ENCODE assay signal across 10 mouse cellular contexts in genomic region chr5:113040776-113041175, GRCm38 (mm10). TPM values are rescaled to one million over a fixed set of nuclear protein-coding genes. Genes with fewer than 3 reads are reported as not detected.
DNase-seq lines count a peak whose midpoint lies in the region; ATAC-seq and TF ChIP-seq lines count a peak whose summit lies in the region.
"Had no signal": no experiment of that assay in that cellular context is flagged by ENCODE, and none has a peak within 500 bp of the region (broad histone marks: within the 10 kb centered on the region; RNA-seq: fewer than 3 reads in every experiment).

No protein-coding gene starts in this region.

- no peaks in the 10 kb centered on the region for H3K36me3 ChIP-seq in midbrain, embryonic 11.5 days (ENCODE audit: control insufficient read depth, insufficient read depth, low read length)
- no peaks in the 10 kb centered on the region for H3K36me3 ChIP-seq in midbrain, embryonic 16.5 days (ENCODE audit: control insufficient read depth, insufficient read depth, low read length)
- no peaks in the 10 kb centered on the region for H3K36me3 ChIP-seq in heart, embryonic 16.5 days (ENCODE audit: control insufficient read depth, insufficient read depth)
- H3K36me3 ChIP-seq in neural tube, embryonic 14.5 days (ENCODE audit: control insufficient read depth, insufficient read depth, low read length) = no peaks in the 10 kb centered on the region

- no peak overlapping the region for H3K9ac ChIP-seq in midbrain, embryonic 11.5 days (ENCODE audit: low read length)
- H3K9ac ChIP-seq in midbrain, embryonic 16.5 days (ENCODE audit: low read depth, low read length) = no peak overlapping the region
- H3K9ac ChIP-seq in heart, embryonic 16.5 days (ENCODE audit: low read length) = no peak overlapping the region
- no peak overlapping the region for H3K9ac ChIP-seq in neural tube, embryonic 14.5 days (replicated peaks; ENCODE audit: low read depth, low read length)

- H3K4me3 ChIP-seq in gastrocnemius, adult 2 months = no peak overlapping the region
- no peak overlapping the region for H3K4me3 ChIP-seq in midbrain, embryonic 11.5 days (ENCODE audit: low read depth, low read length)
- no peak overlapping the region for H3K4me3 ChIP-seq in midbrain, embryonic 16.5 days (ENCODE audit: low read depth, low read length)
- H3K4me3 ChIP-seq in heart, embryonic 16.5 days (ENCODE audit: low read length) = no peak overlapping the region
- no peak overlapping the region for H3K4me3 ChIP-seq in neural tube, embryonic 14.5 days (ENCODE audit: low read depth, low read length)
- H3K4me3 ChIP-seq: megakaryocyte, embryonic 14.5 days had no signal

- no peaks in the 10 kb centered on the region for H3K9me3 ChIP-seq in midbrain, embryonic 11.5 days (ENCODE audit: control insufficient read depth, low read length)
- H3K9me3 ChIP-seq in midbrain, embryonic 16.5 days (replicated peaks; ENCODE audit: control insufficient read depth, low read length, poor library complexity, severe bottlenecking) = no peaks in the 10 kb centered on the region
- H3K9me3 ChIP-seq in heart, embryonic 16.5 days (replicated peaks; ENCODE audit: control insufficient read depth, low read length) = 0 out of 2 replicates have a peak, but pooled peaks cover 2% of the 10 kb centered on the region
- H3K9me3 ChIP-seq in neural tube, embryonic 14.5 days (ENCODE audit: control insufficient read depth, low read length) = no peaks in the 10 kb centered on the region

- no peak overlapping the region for H3K4me2 ChIP-seq in midbrain, embryonic 11.5 days
- no peak overlapping the region for H3K4me2 ChIP-seq in midbrain, embryonic 16.5 days (ENCODE audit: low read length)
- H3K4me2 ChIP-seq in heart, embryonic 16.5 days (ENCODE audit: low read depth, low read length) = no peak overlapping the region
- no peak overlapping the region for H3K4me2 ChIP-seq in neural tube, embryonic 14.5 days (ENCODE audit: low read depth, low read length)

- peaks cover 12% of the 10 kb centered on the region for H3K4me1 ChIP-seq in midbrain, embryonic 11.5 days (ENCODE audit: control insufficient read depth, insufficient read depth, low read length)
- H3K4me1 ChIP-seq in midbrain, embryonic 16.5 days (ENCODE audit: control insufficient read depth, insufficient read depth, low read length) = peaks cover 9% of the 10 kb centered on the region
- peaks cover 24% of the 10 kb centered on the region for H3K4me1 ChIP-seq in heart, embryonic 16.5 days (ENCODE audit: control insufficient read depth, insufficient read depth, low read length)
- H3K4me1 ChIP-seq in neural tube, embryonic 14.5 days (ENCODE audit: control insufficient read depth, insufficient read depth, low read length) = peaks cover 5% of the 10 kb centered on the region; the same call in 1 of the 2 replicates

- H3K27ac ChIP-seq in gastrocnemius, adult 2 months = peak overlapping the region; percentile 41
- peak overlapping the region; percentile 57; the same call in 1 of the 2 replicates for H3K27ac ChIP-seq in midbrain, embryonic 11.5 days (ENCODE audit: low read depth, low read length)
- H3K27ac ChIP-seq in midbrain, embryonic 16.5 days (ENCODE audit: low read length) = no peak overlapping the region
- peak overlapping the region; percentile 16; the same call in 1 of the 2 replicates for H3K27ac ChIP-seq in heart, embryonic 16.5 days (ENCODE audit: low read length)
- H3K27ac ChIP-seq in neural tube, embryonic 14.5 days (ENCODE audit: low read depth, low read length) = peak overlapping the region; percentile 29; the same call in 1 of the 2 replicates

- no peaks in the 10 kb centered on the region for H3K27me3 ChIP-seq in midbrain, embryonic 11.5 days (ENCODE audit: control insufficient read depth, insufficient read depth, low read length)
- H3K27me3 ChIP-seq in midbrain, embryonic 16.5 days (ENCODE audit: control insufficient read depth, insufficient read depth, low read depth, low read length) = no peaks in the 10 kb centered on the region
- H3K27me3 ChIP-seq in heart, embryonic 16.5 days (ENCODE audit: control insufficient read depth, insufficient read depth, low read length) = no peaks in the 10 kb centered on the region
- no peaks in the 10 kb centered on the region for H3K27me3 ChIP-seq in neural tube, embryonic 14.5 days (ENCODE audit: control insufficient read depth, insufficient read depth, low read length)

- no peak for TF ChIP-seq CTCF in gastrocnemius, adult 2 months (IDR thresholded peaks at IDR 0.05)

- 91% methylated on average over 6 of the region's 6 CpGs for WGBS in midbrain, embryonic 11.5 days
- 63% methylated on average over 6 of the region's 6 CpGs for WGBS in midbrain, embryonic 16.5 days
- WGBS in heart, embryonic 16.5 days = 18% methylated on average over 6 of the region's 6 CpGs
- WGBS in neural tube, embryonic 14.5 days = 33% methylated on average over 6 of the region's 6 CpGs

- intact Hi-C loops in gastrocnemius, adult 2 months (cut with DNase I) = no loop called here
- intact Hi-C loops in gastrocnemius, postnatal 14 days (cut with DNase I; ENCODE audit: low total_unique reads) = no loop called here

- peak; percentile 45 for DNase-seq in gastrocnemius, adult 2 months
- no peak for DNase-seq in gastrocnemius, postnatal 14 days
- no peak for DNase-seq in midbrain, embryonic 11.5 days (ENCODE audit: low spot score, missing footprints)
- no peak for DNase-seq in frontal cortex, postnatal 25 days (ENCODE audit: low spot score in 2 of 2)
- DNase-seq in spleen, postnatal 10 days (ENCODE audit: low spot score in 2 of 2) = no peak

- no peak for ATAC-seq in midbrain, embryonic 11.5 days (ENCODE audit: low FRiP score)
- ATAC-seq in midbrain, embryonic 16.5 days = no peak
- no peak; the same call in 1 of the 2 replicates for ATAC-seq in heart, embryonic 16.5 days (replicated peaks; ENCODE audit: extremely low read depth, insufficient read depth, low FRiP score)
- ATAC-seq in neural tube, embryonic 14.5 days (ENCODE audit: low read depth) = no peak

RNA-seq across cellular contexts. Expression of gene Grk3, which starts 25.2 kb away (rescaled TPM):
- total RNA-seq in gastrocnemius, adult 2 months (2021) = 1 to 10 TPM; 4.6 to 5.0 TPM
- total RNA-seq in gastrocnemius, postnatal 14 days (2021) = 1 to 10 TPM; 3.7 to 4.1 TPM
- polyA plus RNA-seq in midbrain, embryonic 11.5 days (2014; fragmentation: Nextera tagmentation; extraction: Ambion mirVana) = 4.2 and 4.6 TPM in 2 replicates
- polyA plus RNA-seq in midbrain, embryonic 16.5 days (2015; fragmentation: Nextera tagmentation; extraction: Ambion mirVana) = 30.7 and 31.5 TPM in 2 replicates
- polyA plus RNA-seq in heart, embryonic 16.5 days (2015; fragmentation: Nextera tagmentation; extraction: Ambion mirVana) = 21.7 and 23.9 TPM in 2 replicates
- polyA plus RNA-seq in neural tube, embryonic 14.5 days (2014; fragmentation: Nextera tagmentation; extraction: Ambion mirVana) = 17.4 and 26.6 TPM in 2 replicates

RNA-seq across cellular contexts. Expression of gene Crybb2, which starts 29.1 kb away (rescaled TPM):
- total RNA-seq in gastrocnemius, adult 2 months (2021) = not detected
- total RNA-seq in gastrocnemius, postnatal 14 days (2021) = not detected
- polyA plus RNA-seq in midbrain, embryonic 11.5 days (2014; fragmentation: Nextera tagmentation; extraction: Ambion mirVana) = not detected in 2 replicates
- polyA plus RNA-seq in midbrain, embryonic 16.5 days (2015; fragmentation: Nextera tagmentation; extraction: Ambion mirVana) = not detected in 2 replicates
- not detected in 2 replicates for polyA plus RNA-seq in heart, embryonic 16.5 days (2015; fragmentation: Nextera tagmentation; extraction: Ambion mirVana)
- not detected in 2 replicates for polyA plus RNA-seq in neural tube, embryonic 14.5 days (2014; fragmentation: Nextera tagmentation; extraction: Ambion mirVana)
- total RNA-seq: left cerebral cortex, adult 8-10 months had no signal

RNA-seq across cellular contexts. Expression of gene Crybb3, which starts 40.6 kb away (rescaled TPM):
- total RNA-seq in gastrocnemius, adult 2 months (2021) = 1 to 10 TPM in 1 of 2 experiments, under 1 TPM in 1; 0.79 to 1.0 TPM
- 1 to 10 TPM in 1 of 2 experiments, under 1 TPM in 1; 0.94 to 2.0 TPM for total RNA-seq in gastrocnemius, postnatal 14 days (2021)
- 0.18 TPM in 1 of 2 replicates, not detected in the other for polyA plus RNA-seq in midbrain, embryonic 11.5 days (2014; fragmentation: Nextera tagmentation; extraction: Ambion mirVana)
- 0.60 and 2.3 TPM in 2 replicates for polyA plus RNA-seq in midbrain, embryonic 16.5 days (2015; fragmentation: Nextera tagmentation; extraction: Ambion mirVana)
- 0.91 and 1.1 TPM in 2 replicates for polyA plus RNA-seq in heart, embryonic 16.5 days (2015; fragmentation: Nextera tagmentation; extraction: Ambion mirVana)
- polyA plus RNA-seq in neural tube, embryonic 14.5 days (2014; fragmentation: Nextera tagmentation; extraction: Ambion mirVana) = 0.82 and 0.91 TPM in 2 replicates
